Mouse (Mus musculus) splenic B cell, adult 2 months (primary cell): ENCODE data around the gene Elovl7.

Source experiments
- DNase-seq: peaks from one replicate; pipeline ENCODE4 v3.0.0-alpha.2; 2011; ENCODE audit warnings: low read depth, low spot score
- H3K27me3 ChIP-seq: 2 replicates; pipeline ENCODE4 v1.6.1; 2012; ENCODE audit warnings: mild to moderate bottlenecking, low read length, moderate library complexity, mixed read lengths; ENCODE audit not compliant: control insufficient read depth, poor library complexity, insufficient read depth, severe bottlenecking
- H3K36me3 ChIP-seq: 2 replicates; pipeline ENCODE4 v1.6.1; 2012; ENCODE audit warnings: mild to moderate bottlenecking, low read length, moderate library complexity, mixed read lengths; ENCODE audit not compliant: control insufficient read depth, poor library complexity, insufficient read depth, severe bottlenecking

The Elovl7 gene

GRCm38 (mm10) chr13:108214081-108214484 is at the start of gene Elovl7:
TSS of gene Elovl7 (plus strand) at chr13:108214404.
- peak; percentile 80 for DNase-seq
- no peaks in the 10 kb centered on the region for H3K27me3 ChIP-seq

GRCm38 (mm10) chr13:108164621-108165020 is 49.6 kb upstream of the Elovl7 start:
- DNase-seq: no peak
- H3K27me3 ChIP-seq: no peaks in the 10 kb centered on the region

More at GRCm38 (mm10) chr13:108214081-108214484, at the start of gene Elovl7:
- H3K36me3 ChIP-seq: no peaks in the 10 kb centered on the region

GRCm38 (mm10) chr13:108170002-108170401 is 44.2 kb upstream of the Elovl7 start:
- DNase-seq: no peak
- Histone ChIP-seq H3K36me3 (peaks cover 12% of the 10 kb centered on the region; the same call in 1 of the 2 replicates), H3K27me3 (no peaks in the 10 kb centered on the region)

More at GRCm38 (mm10) chr13:108164621-108165020, 49.6 kb upstream of the Elovl7 start:
- peaks cover 1% of the 10 kb centered on the region; the same call in 1 of the 2 replicates for H3K36me3 ChIP-seq

- no peak for DNase-seq
- peaks cover 12% of the 10 kb centered on the region; the same call in 1 of the 2 replicates for H3K36me3 ChIP-seq
- H3K27me3 ChIP-seq: no peaks in the 10 kb centered on the region
These were observed 43.7 kb upstream of the Elovl7 start for GRCm38 (mm10) chr13:108170511-108170910.

- peaks cover 11% of the 10 kb centered on the region; the same call in 1 of the 2 replicates for H3K36me3 ChIP-seq
- H3K27me3 ChIP-seq: no peaks in the 10 kb centered on the region
- DNase-seq: no peak
These were observed 34.6 kb upstream of the Elovl7 start for GRCm38 (mm10) chr13:108179618-108180017.

GRCm38 (mm10) chr13:108180821-108181220 is 33.4 kb upstream of the Elovl7 start:
- DNase-seq: no peak
- H3K27me3 ChIP-seq: no peaks in the 10 kb centered on the region

GRCm38 (mm10) chr13:108184743-108185255 is 29.4 kb upstream of the Elovl7 start:
- Histone ChIP-seq H3K27me3 (no peaks in the 10 kb centered on the region), H3K36me3 (peaks cover 13% of the 10 kb centered on the region; the same call in 1 of the 2 replicates)
- no peak for DNase-seq

More at GRCm38 (mm10) chr13:108180821-108181220, 33.4 kb upstream of the Elovl7 start:
- peaks cover 11% of the 10 kb centered on the region; the same call in 1 of the 2 replicates for H3K36me3 ChIP-seq

GRCm38 (mm10) chr13:108185530-108185929 is 28.7 kb upstream of the Elovl7 start:
- Histone ChIP-seq H3K36me3 (peaks cover 15% of the 10 kb centered on the region; the same call in 1 of the 2 replicates), H3K27me3 (no peaks in the 10 kb centered on the region)

GRCm38 (mm10) chr13:108187994-108188393 is 26.2 kb upstream of the Elovl7 start:
- DNase-seq: no peak
- Histone ChIP-seq H3K36me3 (peaks cover 8% of the 10 kb centered on the region; the same call in 1 of the 2 replicates), H3K27me3 (no peaks in the 10 kb centered on the region)

More at GRCm38 (mm10) chr13:108185530-108185929, 28.7 kb upstream of the Elovl7 start:
- no peak for DNase-seq

- Histone ChIP-seq H3K36me3 (peaks cover 8% of the 10 kb centered on the region; the same call in 1 of the 2 replicates), H3K27me3 (no peaks in the 10 kb centered on the region)
- DNase-seq: peak; percentile 47
These were observed 23.0 kb upstream of the Elovl7 start for GRCm38 (mm10) chr13:108191074-108191720.

- Histone ChIP-seq H3K36me3 (no peaks in the 10 kb centered on the region; the same call in 1 of the 2 replicates), H3K27me3 (no peaks in the 10 kb centered on the region)
- DNase-seq: no peak
These were observed 18.7 kb upstream of the Elovl7 start for GRCm38 (mm10) chr13:108195474-108195873.

GRCm38 (mm10) chr13:108204857-108205256 is 9.3 kb upstream of the Elovl7 start:
- H3K36me3 ChIP-seq: no peaks in the 10 kb centered on the region
- H3K27me3 ChIP-seq: no peaks in the 10 kb centered on the region
- no peak for DNase-seq

GRCm38 (mm10) chr13:108207447-108207846 is 6.8 kb upstream of the Elovl7 start:
- no peak for DNase-seq

GRCm38 (mm10) chr13:108208090-108208489 is 6.1 kb upstream of the Elovl7 start:
- Histone ChIP-seq H3K27me3 (no peaks in the 10 kb centered on the region), H3K36me3 (no peaks in the 10 kb centered on the region)
- DNase-seq: no peak

More at GRCm38 (mm10) chr13:108207447-108207846, 6.8 kb upstream of the Elovl7 start:
- Histone ChIP-seq H3K36me3 (no peaks in the 10 kb centered on the region), H3K27me3 (no peaks in the 10 kb centered on the region)

- no peaks in the 10 kb centered on the region for H3K27me3 ChIP-seq
- DNase-seq: no peak
These were observed 3.2 kb upstream of the Elovl7 start for GRCm38 (mm10) chr13:108210960-108211359.

More at GRCm38 (mm10) chr13:108210960-108211359, 3.2 kb upstream of the Elovl7 start:
- no peaks in the 10 kb centered on the region for H3K36me3 ChIP-seq
